Mouse (Mus musculus): ENCODE measurements around the gene Iqcf6. TPM values are rescaled to one million over a fixed set of nuclear protein-coding genes. Genes with fewer than 3 reads are reported as not detected.
"Not testable (repeated sequence)": the region's sequence is repeated elsewhere in the genome, so short reads cannot be mapped to it uniquely, and the experiment has no call there.

Iqcf6 gene
- polyA plus RNA-seq (2012; ENCODE audit: insufficient read depth, insufficient read length, missing spikeins): not detected in 2 replicates

GRCm38 (mm10) chr9:106626282-106626681, at the start of gene Iqcf6:
TSS of gene Iqcf6 (plus strand) at chr9:106626582.
- Histone ChIP-seq H3K4me3 (ENCODE audit: insufficient read depth, low read depth, low read length) (no peak within 1 kb of the TSS), H3K27ac (replicated peaks; ENCODE audit: low read depth, low read length) (no peak within 1 kb of the TSS), H3K4me1 (ENCODE audit: control insufficient read depth, insufficient read depth, insufficient read length, low read length) (no peaks in the 10 kb centered on the region)

- Histone ChIP-seq H3K4me3 (ENCODE audit: insufficient read depth, low read depth, low read length) (no peak overlapping the region), H3K27ac (replicated peaks; ENCODE audit: low read depth, low read length) (no peak overlapping the region), H3K4me1 (ENCODE audit: control insufficient read depth, insufficient read depth, insufficient read length, low read length) (no peaks in the 10 kb centered on the region)
Observed at GRCm38 (mm10) chr9:106580016-106580415, 46.4 kb upstream of the Iqcf6 start.

DNA sequence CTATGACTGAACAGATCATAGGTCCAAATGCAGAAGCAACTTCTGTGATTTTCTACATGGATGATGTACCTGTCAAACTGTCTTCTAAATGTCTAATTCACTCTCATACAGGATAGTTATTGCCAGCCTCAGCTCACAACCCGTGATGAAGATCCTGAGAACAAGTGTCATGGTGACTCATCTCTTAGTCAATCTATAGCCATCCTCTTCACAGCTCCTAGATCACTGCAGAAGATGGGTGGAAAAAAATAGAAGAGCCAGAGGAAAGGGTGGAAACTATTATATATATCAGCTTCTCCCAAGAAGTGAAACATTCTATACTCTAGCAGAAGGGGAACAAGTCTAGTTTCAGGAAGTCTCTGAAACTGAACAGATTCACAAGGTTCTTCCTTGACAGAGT, 43.8 kb upstream of the Iqcf6 start:
- Histone ChIP-seq H3K4me1 (ENCODE audit: control insufficient read depth, insufficient read depth, insufficient read length, low read length) (no peaks in the 10 kb centered on the region), H3K27ac (replicated peaks; ENCODE audit: low read depth, low read length) (no peak overlapping the region), H3K4me3 (ENCODE audit: insufficient read depth, low read depth, low read length) (no peak overlapping the region)

DNA sequence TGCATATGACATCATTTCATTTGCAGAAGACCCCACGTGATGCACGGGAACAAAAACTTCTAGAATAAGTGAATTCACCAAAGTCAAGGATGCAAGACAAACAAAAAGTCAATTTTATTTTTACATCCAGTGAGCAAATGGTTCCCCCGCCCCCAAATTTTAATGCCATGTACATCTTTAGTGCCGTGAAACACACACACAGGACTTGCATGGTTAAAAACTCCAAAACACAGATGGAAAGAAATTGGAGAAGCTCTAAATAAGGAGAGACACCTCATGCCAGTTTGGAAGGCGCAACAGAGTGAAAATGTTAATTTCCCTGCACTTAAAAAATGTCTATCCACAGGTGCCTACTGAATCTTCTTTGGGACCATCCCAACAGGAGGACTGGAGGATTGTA, 34.2 kb upstream of the Iqcf6 start:
- H3K4me1 ChIP-seq (ENCODE audit: control insufficient read depth, insufficient read depth, insufficient read length, low read length): no peaks in the 10 kb centered on the region
- H3K4me3 ChIP-seq (ENCODE audit: insufficient read depth, low read depth, low read length): no peak overlapping the region
- H3K27ac ChIP-seq (replicated peaks; ENCODE audit: low read depth, low read length): no peak overlapping the region

DNA sequence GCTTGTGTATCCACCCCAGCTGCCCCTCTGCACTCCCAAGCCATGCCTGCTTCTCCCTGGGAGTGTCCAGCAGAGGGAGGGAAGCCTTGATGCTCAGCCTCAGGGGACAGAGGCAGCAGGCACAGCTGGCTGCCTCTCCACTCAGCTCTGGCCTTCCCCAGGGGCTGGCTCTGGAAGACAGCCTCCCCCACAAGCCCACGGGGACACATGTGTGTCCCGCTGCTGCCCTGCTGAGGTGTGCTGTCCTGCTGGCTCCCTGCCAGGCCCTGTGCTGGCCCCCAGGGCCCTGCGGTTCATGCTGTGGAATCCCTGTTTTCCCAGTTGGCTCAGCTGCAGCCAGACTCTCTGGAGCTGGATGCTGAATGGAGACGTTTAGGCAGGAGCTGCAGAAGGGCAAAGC, 31.0 kb upstream of the Iqcf6 start:
- H3K27ac ChIP-seq (replicated peaks; ENCODE audit: low read depth, low read length): not testable (repeated sequence)

DNA sequence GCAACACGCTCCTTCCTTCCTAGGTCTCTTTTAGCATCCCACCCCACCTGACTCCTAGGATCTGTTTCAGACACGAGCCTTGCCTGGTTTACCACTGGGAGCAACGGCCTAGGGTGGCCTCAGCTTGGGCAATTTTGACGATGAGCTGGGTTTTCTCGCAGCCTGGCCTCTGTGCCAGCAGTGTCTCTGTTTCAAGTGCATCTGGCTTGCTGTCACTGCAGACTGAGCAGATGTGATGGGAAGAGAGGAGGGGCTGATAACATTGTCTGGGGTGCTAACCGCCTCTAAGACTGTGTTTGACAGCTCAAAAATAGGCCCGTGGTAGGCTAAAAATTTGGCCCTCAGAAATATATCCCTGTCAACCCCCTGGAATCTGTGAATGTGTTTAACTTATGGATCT, 30.5 kb upstream of the Iqcf6 start:
- no peak overlapping the region for H3K4me3 ChIP-seq (ENCODE audit: insufficient read depth, low read depth, low read length)
- H3K4me1 ChIP-seq (ENCODE audit: control insufficient read depth, insufficient read depth, insufficient read length, low read length): no peaks in the 10 kb centered on the region
- H3K27ac ChIP-seq (replicated peaks; ENCODE audit: low read depth, low read length): no peak overlapping the region

More for the DNA sequence above, 31.0 kb upstream of the Iqcf6 start:
- not testable (repeated sequence) for H3K4me3 ChIP-seq (ENCODE audit: insufficient read depth, low read depth, low read length); H3K4me1 ChIP-seq (ENCODE audit: control insufficient read depth, insufficient read depth, insufficient read length, low read length)

GRCm38 (mm10) chr9:106598466-106598865, 27.9 kb upstream of the Iqcf6 start:
- Histone ChIP-seq H3K4me1 (ENCODE audit: control insufficient read depth, insufficient read depth, insufficient read length, low read length) (no peaks in the 10 kb centered on the region), H3K27ac (replicated peaks; ENCODE audit: low read depth, low read length) (no peak overlapping the region)

GRCm38 (mm10) chr9:106600546-106600945, 25.8 kb upstream of the Iqcf6 start:
- no peak overlapping the region for H3K27ac ChIP-seq (replicated peaks; ENCODE audit: low read depth, low read length)

More at GRCm38 (mm10) chr9:106598466-106598865, 27.9 kb upstream of the Iqcf6 start:
- H3K4me3 ChIP-seq (ENCODE audit: insufficient read depth, low read depth, low read length): no peak overlapping the region

DNA sequence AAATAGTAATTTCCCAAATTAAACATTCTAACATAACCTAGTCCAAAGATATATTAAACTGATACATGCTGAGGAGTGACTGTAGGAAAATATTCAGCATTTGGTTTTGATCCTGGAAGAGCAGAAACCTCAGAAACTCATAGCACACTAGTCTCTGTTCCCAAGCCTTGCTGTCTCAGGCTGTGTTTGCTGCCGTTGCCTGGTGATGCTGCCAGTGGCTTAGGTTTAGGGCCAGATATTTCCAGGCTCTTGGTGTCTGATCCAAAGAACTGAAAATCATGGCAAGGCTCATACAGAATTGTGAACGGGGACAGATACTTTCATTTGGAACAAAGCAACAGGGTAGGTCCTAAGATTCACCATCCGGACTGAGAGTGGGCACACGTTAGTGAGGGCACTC, 15.7 kb upstream of the Iqcf6 start:
- H3K4me3 ChIP-seq (ENCODE audit: insufficient read depth, low read depth, low read length): no peak overlapping the region
- no peaks in the 10 kb centered on the region for H3K4me1 ChIP-seq (ENCODE audit: control insufficient read depth, insufficient read depth, insufficient read length, low read length)
- no peak overlapping the region for H3K27ac ChIP-seq (replicated peaks; ENCODE audit: low read depth, low read length)

More at GRCm38 (mm10) chr9:106600546-106600945, 25.8 kb upstream of the Iqcf6 start:
- no peaks in the 10 kb centered on the region for H3K4me1 ChIP-seq (ENCODE audit: control insufficient read depth, insufficient read depth, insufficient read length, low read length)
- H3K4me3 ChIP-seq (ENCODE audit: insufficient read depth, low read depth, low read length): no peak overlapping the region

DNA sequence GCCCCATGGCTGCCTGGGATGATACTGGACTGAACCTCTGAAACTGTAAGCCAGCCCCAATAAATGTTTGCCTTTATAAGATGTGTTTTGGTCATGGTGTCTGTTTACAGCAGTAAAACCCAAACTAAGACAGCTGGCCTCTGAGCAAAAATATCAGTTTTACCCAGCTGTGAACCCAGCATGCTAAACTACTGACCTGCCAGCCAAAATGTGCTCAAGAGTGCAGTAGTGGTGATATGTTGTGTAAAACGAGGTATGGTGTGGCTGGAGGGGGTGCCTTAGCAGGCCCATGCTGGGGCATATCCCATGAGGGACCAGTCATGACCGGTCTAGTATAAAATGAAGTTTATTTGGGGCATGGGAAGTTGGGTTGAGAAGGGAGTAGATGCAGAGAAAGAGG, 12.4 kb upstream of the Iqcf6 start:
- Histone ChIP-seq H3K4me3 (ENCODE audit: insufficient read depth, low read depth, low read length) (no peak overlapping the region), H3K4me1 (ENCODE audit: control insufficient read depth, insufficient read depth, insufficient read length, low read length) (no peaks in the 10 kb centered on the region), H3K27ac (replicated peaks; ENCODE audit: low read depth, low read length) (no peak overlapping the region)

- H3K4me1 ChIP-seq (ENCODE audit: control insufficient read depth, insufficient read depth, insufficient read length, low read length): no peaks in the 10 kb centered on the region
- H3K4me3 ChIP-seq (ENCODE audit: insufficient read depth, low read depth, low read length): no peak overlapping the region
- H3K27ac ChIP-seq (replicated peaks; ENCODE audit: low read depth, low read length): no peak overlapping the region
Observed at GRCm38 (mm10) chr9:106614616-106615015, 11.8 kb upstream of the Iqcf6 start.

- H3K4me1 ChIP-seq (ENCODE audit: control insufficient read depth, insufficient read depth, insufficient read length, low read length): no peaks in the 10 kb centered on the region
- H3K27ac ChIP-seq (replicated peaks; ENCODE audit: low read depth, low read length): no peak overlapping the region
- no peak overlapping the region for H3K4me3 ChIP-seq (ENCODE audit: insufficient read depth, low read depth, low read length)
Observed at GRCm38 (mm10) chr9:106616306-106616705, 10.1 kb upstream of the Iqcf6 start.

DNA sequence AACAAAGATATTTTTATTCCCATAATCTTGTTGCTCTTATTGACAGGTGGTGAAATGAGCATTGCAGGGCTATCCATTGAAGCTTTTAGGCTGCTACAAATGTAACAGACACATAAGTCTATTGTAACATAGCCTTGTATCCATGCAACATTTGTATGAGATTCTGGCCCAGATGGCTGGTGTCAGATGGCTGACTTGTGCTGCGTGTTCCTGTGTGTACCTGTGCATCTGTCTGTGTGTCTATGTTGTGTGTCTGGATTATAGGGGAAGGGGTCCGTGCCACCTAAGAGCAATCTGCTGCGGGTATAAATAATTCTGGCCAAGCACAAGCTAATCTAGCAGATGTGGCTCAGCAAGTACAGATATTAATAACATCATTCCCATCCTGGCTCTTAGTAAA, 8.9 kb upstream of the Iqcf6 start:
- Histone ChIP-seq H3K4me1 (ENCODE audit: control insufficient read depth, insufficient read depth, insufficient read length, low read length) (no peaks in the 10 kb centered on the region), H3K4me3 (ENCODE audit: insufficient read depth, low read depth, low read length) (no peak overlapping the region), H3K27ac (replicated peaks; ENCODE audit: low read depth, low read length) (no peak overlapping the region)

DNA sequence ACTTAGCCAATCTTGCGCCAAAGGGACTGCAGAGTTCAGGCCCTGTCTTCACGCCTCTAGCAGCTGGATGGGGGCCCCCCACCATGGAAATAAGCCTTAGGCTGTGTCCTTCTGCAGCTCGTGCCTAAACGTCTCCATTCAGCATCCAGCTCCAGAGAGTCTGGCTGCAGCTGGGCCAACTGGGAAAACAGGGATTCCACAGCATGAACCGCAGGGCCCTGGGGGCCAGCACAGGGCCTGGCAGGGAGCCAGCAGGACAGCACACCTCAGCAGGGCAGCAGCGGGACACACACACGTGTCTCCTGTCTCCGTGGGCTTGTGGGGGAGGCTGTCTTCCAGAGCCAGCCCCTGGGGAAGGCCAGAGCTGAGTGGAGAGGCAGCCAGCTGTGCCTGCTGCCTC, 1.4 kb downstream of the Iqcf6 start:
- not testable (repeated sequence) for H3K27ac ChIP-seq (replicated peaks; ENCODE audit: low read depth, low read length); H3K4me1 ChIP-seq (ENCODE audit: control insufficient read depth, insufficient read depth, insufficient read length, low read length); H3K4me3 ChIP-seq (ENCODE audit: insufficient read depth, low read depth, low read length)

GRCm38 (mm10) chr9:106632185-106632584, 5.8 kb downstream of the Iqcf6 start:
- no peak overlapping the region for H3K27ac ChIP-seq (replicated peaks; ENCODE audit: low read depth, low read length)
- H3K4me3 ChIP-seq (ENCODE audit: insufficient read depth, low read depth, low read length): no peak overlapping the region
- no peaks in the 10 kb centered on the region for H3K4me1 ChIP-seq (ENCODE audit: control insufficient read depth, insufficient read depth, insufficient read length, low read length)

GRCm38 (mm10) chr9:106638154-106638553, 11.8 kb downstream of the Iqcf6 start:
- Histone ChIP-seq H3K4me1 (ENCODE audit: control insufficient read depth, insufficient read depth, insufficient read length, low read length) (no peaks in the 10 kb centered on the region), H3K4me3 (ENCODE audit: insufficient read depth, low read depth, low read length) (no peak overlapping the region), H3K27ac (replicated peaks; ENCODE audit: low read depth, low read length) (no peak overlapping the region)

DNA sequence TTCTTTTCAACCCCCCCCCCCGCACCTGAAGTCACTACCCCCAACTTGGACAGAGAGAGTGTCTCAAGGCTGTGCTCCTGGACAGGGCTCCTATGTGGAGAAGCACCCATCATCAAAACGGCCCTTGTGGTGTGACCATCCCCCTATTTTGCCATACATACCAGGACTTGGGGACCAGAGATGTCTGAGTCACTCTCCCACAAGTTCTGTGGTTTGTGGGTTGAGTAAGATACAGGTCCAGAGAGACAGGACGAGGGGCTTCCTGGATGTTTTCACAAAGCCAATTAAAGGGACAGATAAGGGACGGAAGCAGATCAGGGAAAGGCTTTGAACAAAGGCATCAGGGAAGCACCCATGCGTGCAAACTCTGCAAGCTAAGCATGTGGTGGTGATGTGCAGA, 15.0 kb downstream of the Iqcf6 start:
- H3K4me1 ChIP-seq (ENCODE audit: control insufficient read depth, insufficient read depth, insufficient read length, low read length): no peaks in the 10 kb centered on the region
- no peak overlapping the region for H3K27ac ChIP-seq (replicated peaks; ENCODE audit: low read depth, low read length)
- H3K4me3 ChIP-seq (ENCODE audit: insufficient read depth, low read depth, low read length): no peak overlapping the region
